Mouse (Mus musculus) olfactory bulb, adult 2 months (tissue): Measurements from ENCODE around the gene Dusp9.

Source experiments
- CTCF ChIP-seq: fragments of 200-500 bp; IDR thresholded peaks from 2 replicates; pipeline ENCODE4 v1.5.1; 2012; ENCODE audit warnings: low read depth, mild to moderate bottlenecking, low read length, moderate library complexity; ENCODE audit not compliant: insufficient read depth
- POLR2A ChIP-seq: fragments of 200-500 bp; IDR thresholded peaks from 2 replicates; pipeline ENCODE4 v1.6.1; 2012; ENCODE audit warnings: mild to moderate bottlenecking, low read depth, low read length, moderate library complexity; ENCODE audit not compliant: insufficient read depth

GRCm38 (mm10) chrX:73619401-73619800, 19.8 kb upstream of the Dusp9 start:
- TF ChIP-seq CTCF: no peak
- no peak for TF ChIP-seq POLR2A
